Mouse (Mus musculus) layer of hippocampus, adult 11-12 months (tissue): ENCODE data around the gene Ncl.
A peak's percentile ranks its signal among the peaks of the same experiment; 100 is the strongest.

ENCODE experiments used
- DNase-seq: peaks from one replicate; pipeline ENCODE4 v3.0.0; 2022; ENCODE audit warnings: low spot score

Gene Ncl

DNA sequence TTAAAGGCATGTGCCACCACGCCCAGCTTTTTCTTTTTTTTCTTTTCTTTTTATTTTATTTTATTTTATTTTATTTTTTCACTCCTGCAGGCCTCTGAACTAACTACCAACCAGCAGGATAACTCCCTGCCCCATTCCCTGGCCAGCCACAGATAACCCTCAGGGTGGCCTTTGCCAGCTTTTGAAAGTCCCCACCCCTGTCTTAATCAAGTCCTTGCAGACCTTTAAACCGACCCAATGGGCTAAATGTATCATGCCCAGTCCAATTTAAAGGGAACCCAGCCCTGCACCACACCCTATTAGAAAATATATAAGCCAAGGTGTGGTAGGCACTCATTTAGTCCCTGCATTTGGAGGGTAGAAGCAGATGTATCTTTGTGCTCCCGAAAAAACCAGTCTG is 46.9 kb downstream of the Ncl start:
- DNase-seq = no peak

DNA sequence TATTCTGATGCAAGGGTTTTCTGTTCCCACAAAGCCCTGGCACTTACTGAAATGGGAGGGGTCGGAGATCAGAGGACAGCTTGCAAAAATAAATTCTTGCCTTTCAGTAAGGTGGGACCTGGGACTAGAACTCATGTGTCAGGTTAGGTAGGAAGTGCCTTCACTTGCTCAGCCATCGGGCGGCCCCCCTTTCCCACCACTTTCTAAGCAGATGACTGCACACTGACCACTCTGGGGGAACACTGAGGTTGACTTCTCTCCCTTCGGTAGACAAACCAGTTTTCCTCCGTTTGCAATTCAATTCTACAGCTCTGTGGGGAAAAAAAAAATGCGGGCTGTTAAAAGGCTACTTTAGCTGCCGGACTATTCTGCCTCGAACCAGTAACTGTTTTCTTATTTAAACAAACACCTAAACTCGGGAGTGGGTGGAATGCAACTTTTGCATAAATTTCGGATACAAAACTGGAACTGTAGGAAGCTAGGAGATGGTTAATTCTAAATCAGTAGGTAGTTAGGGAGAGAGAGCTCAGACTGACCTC is 47.7 kb downstream of the Ncl start:
- DNase-seq = no peak

DNA sequence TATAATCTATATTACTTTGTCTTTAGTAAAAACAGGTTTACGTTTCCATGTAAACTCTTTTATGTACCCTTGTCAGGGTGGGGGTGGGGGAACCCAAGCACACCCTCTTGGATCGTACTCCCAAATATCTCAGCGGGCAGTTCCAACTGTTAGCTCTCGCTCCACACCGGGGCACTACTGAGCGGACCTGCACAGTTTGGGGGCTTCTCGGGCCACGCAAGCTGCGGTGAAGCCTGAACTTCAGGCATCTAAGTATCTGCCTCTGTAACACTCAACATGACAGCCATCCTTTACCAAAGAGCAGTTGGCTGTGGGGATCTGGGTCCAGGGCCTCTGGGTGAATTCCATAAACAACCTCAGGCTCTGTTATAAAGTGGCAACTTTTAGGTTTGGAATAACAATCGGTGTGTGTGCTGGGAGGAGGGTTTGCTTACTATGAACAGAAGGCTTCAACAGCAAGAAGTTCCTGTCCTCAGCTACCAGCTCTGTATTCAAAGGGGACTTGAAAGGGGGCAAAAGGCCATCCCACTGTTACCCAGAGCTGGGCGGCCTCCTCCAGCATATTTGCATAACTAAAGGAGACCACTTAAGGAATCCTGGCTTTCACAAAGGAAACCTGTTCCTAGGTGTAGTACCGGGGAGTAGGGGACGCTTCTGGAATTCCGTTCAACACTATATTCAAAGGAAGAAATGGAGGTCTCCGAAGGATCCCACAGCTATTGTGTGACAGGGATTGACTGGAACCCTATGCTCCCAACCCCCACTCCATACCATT is 48.5 kb downstream of the Ncl start:
- no peak for DNase-seq

DNA sequence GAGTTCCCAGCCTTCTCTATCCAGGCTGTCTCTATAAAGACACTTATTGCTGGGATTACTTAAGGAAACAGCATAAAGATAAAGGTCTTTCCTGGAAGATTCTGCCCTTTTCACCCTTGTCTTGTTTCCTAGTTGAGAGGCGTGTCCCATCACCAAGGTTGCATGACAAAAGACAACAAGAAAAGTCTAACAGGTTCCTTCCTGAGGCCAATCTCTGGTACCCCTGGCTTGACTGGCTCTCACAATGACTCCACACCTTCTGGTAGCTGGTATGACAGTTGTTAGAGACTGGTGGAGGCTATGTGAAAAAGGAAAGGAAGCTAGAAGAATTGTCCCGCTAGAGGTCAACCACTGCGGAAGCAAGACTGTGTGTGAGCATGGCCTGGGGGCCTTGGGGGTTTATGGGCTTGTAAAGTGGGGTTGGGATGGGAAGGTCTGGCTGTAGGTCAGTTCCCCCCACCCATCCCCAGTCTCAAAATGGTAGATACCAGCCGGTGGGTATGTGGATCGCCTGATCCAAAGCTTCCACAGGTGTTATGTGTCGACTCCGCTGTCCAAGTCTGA is 49.8 kb downstream of the Ncl start:
- DNase-seq = no peak

DNA sequence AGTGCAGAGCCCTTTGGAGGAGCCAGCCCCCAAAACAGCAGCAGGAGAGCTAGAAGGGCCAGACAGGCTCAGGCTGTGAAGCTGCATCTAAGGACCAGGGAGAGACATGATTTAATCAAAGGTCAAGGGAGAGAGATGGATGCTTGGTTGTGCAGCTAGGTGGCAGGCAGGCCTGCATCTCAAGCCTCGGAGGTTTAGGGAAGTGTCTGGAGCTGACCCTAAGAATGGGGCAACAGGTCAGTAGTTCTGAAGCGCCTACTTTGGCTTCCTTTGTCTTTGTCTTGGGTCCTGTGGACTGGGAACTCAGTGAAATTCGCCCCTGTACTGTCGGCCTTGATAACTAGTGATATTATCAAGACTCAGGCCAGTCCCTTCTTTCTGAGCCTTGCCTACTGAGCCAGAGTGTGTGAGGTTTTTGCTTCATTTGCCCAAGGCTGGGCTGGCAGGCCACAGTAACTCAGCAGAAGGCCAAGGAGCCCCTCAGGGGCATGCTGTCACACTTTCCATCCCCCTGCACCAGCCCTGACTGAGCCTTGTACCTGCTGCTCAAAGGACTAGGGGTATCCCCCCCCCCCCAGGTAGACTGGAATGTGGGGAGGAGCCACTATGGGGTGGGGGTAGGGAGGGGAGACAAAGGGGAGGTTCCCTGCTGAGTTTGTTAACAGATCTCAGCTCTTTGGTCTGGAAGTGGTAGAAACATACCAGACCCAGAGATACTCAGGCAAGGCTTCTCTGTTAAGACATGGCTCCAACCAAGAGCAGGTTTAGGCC is 51.1 kb downstream of the Ncl start:
- no peak for DNase-seq

DNA sequence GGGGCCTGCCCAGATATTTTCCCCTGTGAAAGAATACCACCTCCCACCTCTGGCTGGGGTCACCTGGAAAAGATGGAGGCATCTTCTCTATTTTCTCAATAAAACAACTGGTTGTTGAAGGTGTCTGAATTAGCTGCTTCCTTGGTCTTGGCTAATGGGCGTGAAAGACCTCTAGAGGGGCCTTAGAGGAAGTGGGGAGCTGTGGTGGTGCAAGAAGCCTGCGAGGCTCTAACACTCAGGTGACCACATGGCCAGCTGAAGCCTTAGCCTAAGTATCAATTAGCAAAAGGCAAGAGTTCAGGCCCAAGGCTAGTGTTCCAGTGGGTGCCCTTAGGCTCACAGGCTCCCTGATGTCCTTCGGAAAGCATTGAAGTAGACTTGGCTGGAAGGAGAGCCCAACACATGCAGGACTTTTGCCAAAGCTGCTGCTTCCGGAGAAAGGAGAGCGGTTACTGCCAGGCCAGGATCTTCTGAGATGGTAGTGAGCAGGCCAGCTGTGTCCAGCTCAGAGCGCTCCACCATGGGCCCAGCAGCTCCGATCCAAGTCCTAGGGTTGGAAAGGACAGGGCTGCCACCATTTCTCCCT is 51.9 kb downstream of the Ncl start:
- DNase-seq = no peak

DNA sequence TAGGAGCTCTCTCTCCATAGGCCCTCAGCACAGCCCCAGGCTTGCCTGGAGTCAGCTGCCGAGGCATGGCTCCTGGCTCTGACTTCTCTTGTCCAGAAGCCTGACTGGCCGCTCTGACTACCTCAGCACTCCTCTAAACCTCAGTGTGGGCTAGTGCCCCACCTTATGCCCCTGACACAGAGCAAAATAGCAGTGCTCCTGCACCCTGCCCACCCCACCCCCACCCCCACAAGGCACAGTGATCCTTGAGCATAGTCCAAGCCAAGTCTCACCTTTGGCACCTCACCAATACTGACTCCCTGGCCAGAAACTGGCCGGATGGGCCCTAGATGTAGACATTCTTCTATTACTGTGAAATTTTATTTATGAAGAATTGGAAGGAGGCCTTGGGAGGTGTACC is 52.5 kb downstream of the Ncl start:
- no peak for DNase-seq

DNA sequence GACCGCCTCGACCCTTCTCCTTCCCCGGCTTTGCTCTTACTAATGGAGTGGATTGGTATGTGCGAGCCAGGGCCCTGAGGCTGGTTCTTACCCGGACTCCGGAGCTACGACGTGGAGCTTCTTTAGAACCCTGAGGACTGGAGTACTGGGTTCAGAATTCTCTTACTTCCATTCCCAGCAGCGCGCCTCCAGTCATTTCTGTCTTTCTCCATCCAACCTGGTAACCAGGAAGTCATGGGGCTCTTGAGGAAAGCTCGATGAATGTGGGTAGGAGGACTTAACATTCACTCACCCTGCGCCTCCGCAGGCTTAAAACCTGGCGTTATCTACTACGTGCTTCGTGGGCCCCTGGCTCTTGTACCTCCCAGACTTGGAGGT is 55.3 kb downstream of the Ncl start:
- DNase-seq = no peak

DNA sequence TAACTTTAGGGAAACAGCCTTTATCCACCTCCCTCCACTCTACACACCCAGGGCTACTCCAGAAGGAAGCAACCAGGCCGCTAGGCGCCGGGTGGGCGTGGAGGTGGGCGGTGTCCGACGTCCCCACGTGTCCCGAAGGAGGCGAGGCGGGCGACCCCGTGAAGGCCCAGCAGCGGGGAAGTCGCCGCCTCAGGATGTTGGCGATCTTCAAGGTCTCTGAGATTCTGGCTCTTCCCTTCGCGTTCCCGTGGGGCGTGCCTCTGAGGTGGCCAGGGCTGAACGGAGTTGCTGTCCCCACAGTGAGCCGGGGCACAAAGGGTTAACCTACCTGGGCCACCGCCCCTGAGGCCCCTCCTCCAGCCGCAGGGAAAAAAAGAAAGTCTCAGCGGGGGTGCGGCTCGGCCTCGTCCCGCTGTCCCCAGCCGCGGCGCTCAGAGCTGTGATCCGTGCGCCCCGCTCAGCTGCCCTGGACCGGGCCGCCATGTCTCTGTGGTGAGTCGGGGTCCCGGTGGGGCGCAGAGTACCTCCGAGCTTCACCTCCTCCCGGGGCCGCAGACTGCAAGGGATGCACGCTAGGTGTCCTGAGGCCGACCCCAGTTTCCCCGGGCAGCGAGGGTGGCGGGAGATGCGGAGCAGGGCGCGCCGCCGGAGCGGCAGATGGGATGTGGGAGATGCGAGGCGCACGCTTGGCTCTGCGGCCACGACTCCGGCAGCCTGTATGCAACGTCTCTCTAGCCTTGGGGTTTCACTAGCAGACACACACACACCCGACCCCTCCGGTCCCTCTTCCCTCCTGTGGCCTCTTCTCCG is 55.9 kb downstream of the Ncl start:
- DNase-seq = peak; percentile 57

DNA sequence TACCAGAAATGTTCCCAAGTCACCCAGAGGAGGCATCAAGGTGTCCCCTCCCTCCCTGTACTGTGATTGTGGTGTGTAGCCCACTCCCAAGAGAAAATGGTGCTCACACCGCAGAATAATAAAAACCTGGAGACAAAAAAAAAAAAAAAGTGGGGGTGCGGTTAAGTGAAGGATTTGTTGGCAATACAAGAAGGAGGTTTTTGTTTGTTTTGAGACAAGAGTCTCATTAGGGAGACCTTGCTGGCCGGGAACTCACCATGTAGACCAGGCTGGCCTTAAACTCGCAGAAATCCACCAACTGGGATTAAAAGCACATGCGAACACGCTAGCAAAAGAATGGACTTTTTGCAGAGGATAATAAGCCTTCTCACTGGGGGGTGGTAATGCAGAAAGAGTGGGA is 56.7 kb downstream of the Ncl start, which contains the start of gene B3gnt7:
Gene B3gnt7, plus strand, starts transcription at position 301 of the 400 bp plus-strand sequence.
- no peak for DNase-seq

DNA sequence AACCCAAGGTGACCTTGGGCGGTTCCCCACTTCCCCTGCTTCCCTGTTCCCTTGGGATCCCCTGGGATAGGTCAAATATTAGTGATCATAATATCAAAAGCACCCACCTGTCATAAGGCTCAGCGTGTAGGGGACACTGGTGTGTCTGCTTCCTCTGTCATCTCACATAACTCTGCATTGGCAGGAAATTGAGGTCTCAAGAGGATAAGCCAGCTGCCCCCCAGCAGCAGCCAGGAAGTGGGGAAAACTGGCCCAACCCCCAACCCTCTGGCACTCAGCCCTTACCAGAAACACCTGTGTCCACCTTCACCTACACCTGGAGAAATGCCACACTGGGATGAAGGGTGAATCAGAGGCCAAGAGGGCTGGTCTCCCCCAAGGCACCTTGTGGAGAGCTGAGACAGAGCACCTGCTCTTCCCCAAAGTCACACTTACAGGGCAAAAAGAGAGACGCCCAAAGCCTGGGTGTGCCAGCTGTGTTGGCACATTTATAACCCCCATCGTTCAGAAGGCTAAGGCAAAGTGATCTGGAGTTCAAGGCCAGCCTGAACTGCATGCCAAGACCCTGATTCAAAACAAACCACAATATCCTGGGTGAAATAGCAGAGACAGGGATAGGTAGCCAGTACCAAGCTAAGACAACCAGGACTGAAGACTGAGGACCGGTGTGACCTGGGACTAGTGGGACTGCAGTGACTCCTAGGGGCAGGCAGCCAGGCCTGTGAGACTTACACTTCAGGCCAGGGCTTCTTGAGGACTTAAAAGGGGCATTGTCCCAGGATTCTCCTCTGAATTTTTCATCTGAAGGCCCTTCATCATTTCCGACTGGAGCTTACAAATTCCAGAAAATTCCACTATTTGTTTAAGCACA is 57.7 kb downstream of the Ncl start:
- DNase-seq = no peak

DNA sequence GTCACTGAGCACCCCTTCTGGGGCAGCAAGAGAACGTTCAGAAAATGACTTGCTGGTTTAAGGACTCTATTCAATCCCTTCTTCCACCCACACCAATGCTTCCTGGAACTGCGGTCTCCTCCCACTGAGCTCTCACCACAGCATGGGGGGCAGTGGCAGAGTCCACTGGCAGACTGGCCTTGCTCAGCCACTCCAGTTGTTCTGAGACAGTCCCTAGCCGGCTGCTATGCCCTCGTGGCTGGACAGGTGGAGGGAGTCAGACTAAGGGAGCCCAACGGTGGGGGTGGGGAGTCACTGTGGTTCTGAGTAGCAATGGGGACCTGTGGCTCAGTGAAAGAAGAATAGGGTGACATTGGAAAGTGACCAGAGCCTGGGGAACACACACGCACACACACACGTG is 58.5 kb downstream of the Ncl start:
- DNase-seq = no peak

DNA sequence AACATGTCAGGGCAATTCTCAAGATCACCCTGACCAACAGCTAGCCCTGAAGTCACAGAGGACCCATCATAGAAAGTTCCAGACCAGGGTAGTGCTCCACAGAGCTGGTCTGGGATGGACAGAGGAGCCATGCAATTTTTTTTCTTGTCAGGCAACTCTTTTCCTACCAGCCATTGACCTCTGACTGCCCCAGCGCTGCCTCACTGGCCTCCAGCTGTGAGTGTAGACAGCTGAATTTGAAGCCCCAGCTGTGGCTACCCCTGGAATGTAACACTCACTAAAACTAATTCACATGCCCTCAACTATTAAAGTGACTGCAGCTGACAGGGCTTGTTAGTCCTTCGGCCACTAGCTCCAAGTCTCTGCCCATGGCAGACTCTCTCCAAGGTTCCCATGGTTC is 59.1 kb downstream of the Ncl start:
- DNase-seq = no peak
